Mouse (Mus musculus) 3134 (cell line): ENCODE results near the gene Pon2.
"Not testable (repeated sequence)": the region's sequence is repeated elsewhere in the genome, so short reads cannot be mapped to it uniquely, and the experiment has no call there.

ENCODE experiments used
- DNase-seq: peaks from one replicate; pipeline ENCODE4 v3.0.0-alpha.2; 2011; ENCODE audit warnings: low spot score; ENCODE audit not compliant: insufficient read length; ENCODE audit errors: extremely low read depth

Pon2 gene

GRCm38 (mm10) chr6:5234563-5234962 lies 63.7 kb downstream of the Pon2 start:
- DNase-seq: no peak

DNA sequence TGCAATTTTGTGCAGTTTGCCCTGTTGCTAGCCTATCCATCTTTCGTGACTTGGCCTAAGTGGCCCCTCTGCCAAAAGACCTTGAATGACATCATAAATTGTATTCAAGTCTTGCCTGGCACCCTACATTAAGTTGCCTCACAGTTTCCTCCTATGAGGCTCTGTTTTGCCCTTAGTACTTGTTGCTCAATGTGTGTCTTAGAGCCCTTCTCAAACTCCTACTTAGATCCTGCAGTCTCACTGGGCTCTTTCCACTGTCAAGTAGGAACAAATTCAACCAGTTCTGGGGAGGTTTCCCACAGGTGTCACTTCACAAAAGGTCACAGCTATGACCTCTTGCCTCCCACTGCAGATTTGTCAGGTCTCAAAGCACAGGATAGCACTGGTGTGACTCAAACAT lies 64.4 kb downstream of the Pon2 start:
- no peak for DNase-seq

- DNase-seq: no peak
Measured at GRCm38 (mm10) chr6:5232022-5232421, 66.2 kb downstream of the Pon2 start.

DNA sequence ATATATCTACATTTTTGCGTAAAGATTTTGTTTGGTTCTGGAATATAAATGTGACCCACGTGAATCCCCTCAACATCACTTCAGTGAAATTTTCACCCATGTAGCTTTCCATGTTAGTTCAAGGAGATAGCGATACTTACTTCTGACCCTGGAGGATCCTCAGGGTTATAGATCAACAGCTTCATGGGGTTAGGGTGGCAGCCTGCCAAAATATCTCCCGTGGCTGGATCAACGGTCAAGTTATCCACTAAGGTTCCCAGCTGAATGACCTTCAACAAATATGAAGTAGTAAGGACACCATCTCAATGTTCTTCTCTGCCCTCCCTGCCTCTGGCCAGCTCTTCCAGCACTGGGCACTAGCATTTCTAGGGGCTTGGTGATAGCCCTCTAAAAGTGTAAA lies 68.0 kb downstream of the Pon2 start:
- no peak for DNase-seq

DNA sequence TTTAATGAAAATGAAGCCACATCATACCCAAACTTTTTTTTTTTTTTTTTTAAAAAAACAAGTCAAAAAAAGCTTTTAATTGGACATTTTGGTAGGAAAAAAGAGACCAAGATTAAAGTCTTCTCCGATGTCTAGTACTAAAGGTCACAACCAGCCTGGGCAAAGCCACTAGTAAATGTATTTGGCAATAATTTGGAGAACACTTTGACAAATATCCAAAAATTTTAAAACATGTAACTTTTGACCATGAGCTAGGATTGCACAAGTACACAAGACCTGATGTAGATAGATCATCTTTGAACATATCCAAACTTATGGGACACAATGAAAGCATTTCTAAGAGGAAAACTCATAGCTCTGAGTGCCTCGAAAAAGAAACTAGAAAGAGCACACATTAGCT lies 74.7 kb downstream of the Pon2 start:
- not testable (repeated sequence) for DNase-seq

- DNase-seq: no peak
Measured at GRCm38 (mm10) chr6:5222080-5222479, 76.2 kb downstream of the Pon2 start.

GRCm38 (mm10) chr6:5218190-5218589 lies 80.1 kb downstream of the Pon2 start:
- DNase-seq: no peak
